Mouse (Mus musculus) neural tube, embryonic 13.5 days (tissue): ENCODE results near the gene Lamc3. TPM values are rescaled to one million over a fixed set of nuclear protein-coding genes. Genes with fewer than 3 reads are reported as not detected.

ENCODE experiments used
- ATAC-seq: fragments of 200-750 bp; cut with Nextera tagmentation; 2 replicates; pipeline ENCODE4 v1.8.0; 2017; ENCODE audit warnings: low read depth, mild to moderate bottlenecking, moderate TSS enrichment, moderate library complexity
- H3K27ac ChIP-seq: fragments of 300-500 bp; sonication (generic); replicated peaks from 2 replicates; pipeline ENCODE4 v1.5.1; 2015; ENCODE audit warnings: moderate library complexity, mild to moderate bottlenecking, inconsistent platforms
- H3K27me3 ChIP-seq: fragments of 300-500 bp; sonication (generic); 2 replicates; pipeline ENCODE4 v1.6.1; 2015; ENCODE audit warnings: mild to moderate bottlenecking, inconsistent platforms
- H3K36me3 ChIP-seq: fragments of 300-500 bp; sonication (generic); 2 replicates; pipeline ENCODE4 v1.6.1; 2015; ENCODE audit warnings: mild to moderate bottlenecking, inconsistent platforms
- H3K4me1 ChIP-seq: fragments of 300-500 bp; sonication (generic); replicated peaks from 2 replicates; pipeline ENCODE4 v1.6.1; 2015; ENCODE audit warnings: inconsistent platforms
- H3K4me2 ChIP-seq: fragments of 300-500 bp; sonication (generic); 2 replicates; pipeline ENCODE4 v1.6.1; 2015; ENCODE audit warnings: inconsistent platforms, mild to moderate bottlenecking, moderate library complexity
- H3K4me3 ChIP-seq: fragments of 300-500 bp; sonication (generic); 2 replicates; pipeline ENCODE4 v1.5.1; 2015; ENCODE audit warnings: mild to moderate bottlenecking, inconsistent platforms
- H3K9ac ChIP-seq: fragments of 300-500 bp; sonication (generic); 2 replicates; pipeline ENCODE4 v1.6.1; 2015; ENCODE audit warnings: moderate library complexity, mild to moderate bottlenecking, inconsistent platforms
- H3K9me3 ChIP-seq: fragments of 300-500 bp; sonication (generic); 2 replicates; pipeline ENCODE4 v1.6.1; 2016; ENCODE audit warnings: inconsistent platforms
- WGBS: fragments of 180-500 bp; shearing (Covaris S2); methylation state at CpG from one replicate; pipeline ENCODE4 v1.1.7; 2015; 5-methylcytosine and 5-hydroxymethylcytosine counted together
- polyA plus RNA-seq: library from polyadenylated mRNA; unstranded; fragments of >200 nt; fragmentation: Nextera tagmentation; extraction: Ambion mirVana; gene quantifications from 2 replicates; pipeline ENCODE4 v1.2.1, GENCODE M21; 2015

The Lamc3 gene
- polyA plus RNA-seq, 1 experiment from 2014 or later, result 5.7 TPM

GRCm38 (mm10) chr2:31862919-31863318, 24.2 kb upstream of the Lamc3 start:
- WGBS, result 65% methylated on average over 1 of the region's 1 CpGs
- Histone ChIP-seq H3K4me2 (no peak overlapping the region), H3K9me3 (no peaks in the 10 kb centered on the region), H3K9ac (no peak overlapping the region), H3K4me1 (peaks cover 35% of the 10 kb centered on the region), H3K36me3 (no peaks in the 10 kb centered on the region), H3K27me3 (peaks cover 7% of the 10 kb centered on the region; the same call in 1 of the 2 replicates), H3K4me3 (no peak overlapping the region), H3K27ac (no peak overlapping the region)
- no peak for ATAC-seq

- no peak for ATAC-seq
- Histone ChIP-seq H3K4me1 (peaks cover 27% of the 10 kb centered on the region), H3K4me2 (no peak overlapping the region), H3K9me3 (no peaks in the 10 kb centered on the region), H3K4me3 (no peak overlapping the region), H3K9ac (no peak overlapping the region), H3K36me3 (no peaks in the 10 kb centered on the region), H3K27me3 (no peaks in the 10 kb centered on the region), H3K27ac (no peak overlapping the region)
- 85% methylated on average over 1 of the region's 1 CpGs for WGBS
Observed at GRCm38 (mm10) chr2:31863766-31864165, 23.3 kb upstream of the Lamc3 start.

- 92% methylated on average over 9 of the region's 9 CpGs for WGBS
- H3K27ac ChIP-seq, result no peak overlapping the region
Observed at GRCm38 (mm10) chr2:31864891-31865290, 22.2 kb upstream of the Lamc3 start.

GRCm38 (mm10) chr2:31865322-31865721, 21.8 kb upstream of the Lamc3 start:
- no peak for ATAC-seq
- WGBS, result 59% methylated on average over 4 of the region's 4 CpGs
- H3K36me3 ChIP-seq, result no peaks in the 10 kb centered on the region
- H3K27ac ChIP-seq, result 0 out of 2 replicates have a peak overlapping the region, but pooled peaks have one; percentile 33
- no peaks in the 10 kb centered on the region for H3K9me3 ChIP-seq
- H3K4me1 ChIP-seq, result peaks cover 16% of the 10 kb centered on the region
- H3K4me2 ChIP-seq, result no peak overlapping the region
- no peak overlapping the region for H3K4me3 ChIP-seq
- no peaks in the 10 kb centered on the region for H3K27me3 ChIP-seq
- H3K9ac ChIP-seq, result no peak overlapping the region

More at GRCm38 (mm10) chr2:31864891-31865290, 22.2 kb upstream of the Lamc3 start:
- H3K27me3 ChIP-seq, result no peaks in the 10 kb centered on the region
- no peaks in the 10 kb centered on the region for H3K36me3 ChIP-seq
- peaks cover 16% of the 10 kb centered on the region for H3K4me1 ChIP-seq
- no peak overlapping the region for H3K4me3 ChIP-seq
- H3K9ac ChIP-seq, result no peak overlapping the region
- no peak overlapping the region for H3K4me2 ChIP-seq
- ATAC-seq, result no peak
- H3K9me3 ChIP-seq, result no peaks in the 10 kb centered on the region

DNA sequence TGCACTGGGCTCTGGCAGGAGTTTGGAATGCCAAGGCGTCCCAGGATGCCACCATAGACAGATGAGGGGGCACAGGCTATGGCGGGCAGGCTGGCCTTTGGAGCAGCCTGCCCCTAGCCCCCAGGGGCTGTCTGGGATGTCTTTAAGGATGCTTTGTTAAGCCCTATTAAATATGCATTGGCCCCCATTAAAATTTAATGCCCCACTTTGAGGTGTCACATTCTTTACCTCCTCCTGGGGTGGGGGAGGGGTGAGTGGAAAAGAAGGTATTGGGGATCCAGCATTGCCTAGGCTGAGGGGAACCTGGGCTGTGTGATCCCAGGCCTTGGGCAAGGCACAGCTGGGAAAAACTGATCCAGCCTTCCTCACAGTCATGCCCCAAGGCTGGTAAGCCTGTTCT, 21.3 kb upstream of the Lamc3 start:
- H3K4me2 ChIP-seq, result no peak overlapping the region
- 9% methylated on average over 2 of the region's 2 CpGs for WGBS
- H3K9ac ChIP-seq, result no peak overlapping the region
- H3K4me3 ChIP-seq, result no peak overlapping the region
- no peaks in the 10 kb centered on the region for H3K36me3 ChIP-seq
- H3K27ac ChIP-seq, result 0 out of 2 replicates have a peak overlapping the region, but pooled peaks have one; percentile 33
- H3K9me3 ChIP-seq, result no peaks in the 10 kb centered on the region
- no peak for ATAC-seq
- peaks cover 16% of the 10 kb centered on the region for H3K4me1 ChIP-seq
- H3K27me3 ChIP-seq, result no peaks in the 10 kb centered on the region

GRCm38 (mm10) chr2:31867773-31868537, 19.1 kb upstream of the Lamc3 start:
- no peak overlapping the region for H3K4me3 ChIP-seq
- no peak overlapping the region for H3K27ac ChIP-seq
- H3K9me3 ChIP-seq, result no peaks in the 10 kb centered on the region
- WGBS, result 83% methylated on average over 8 of the region's 8 CpGs
- no peaks in the 10 kb centered on the region for H3K36me3 ChIP-seq
- peaks cover 16% of the 10 kb centered on the region for H3K4me1 ChIP-seq
- H3K4me2 ChIP-seq, result no peak overlapping the region
- no peak for ATAC-seq
- no peak overlapping the region for H3K9ac ChIP-seq
- no peaks in the 10 kb centered on the region for H3K27me3 ChIP-seq

GRCm38 (mm10) chr2:31868538-31869164, 18.4 kb upstream of the Lamc3 start:
- Histone ChIP-seq H3K9me3 (no peaks in the 10 kb centered on the region), H3K9ac (no peak overlapping the region)
- 71% methylated on average over 10 of the region's 10 CpGs for WGBS

GRCm38 (mm10) chr2:31869692-31870091, 17.4 kb upstream of the Lamc3 start:
- H3K27me3 ChIP-seq, result no peaks in the 10 kb centered on the region
- H3K9ac ChIP-seq, result no peak overlapping the region
- no peak overlapping the region for H3K4me2 ChIP-seq
- no peak for ATAC-seq
- no peaks in the 10 kb centered on the region for H3K36me3 ChIP-seq
- peaks cover 30% of the 10 kb centered on the region for H3K4me1 ChIP-seq
- H3K9me3 ChIP-seq, result no peaks in the 10 kb centered on the region
- WGBS, result 84% methylated on average over 5 of the region's 5 CpGs
- no peak overlapping the region for H3K4me3 ChIP-seq
- no peak overlapping the region for H3K27ac ChIP-seq

More at GRCm38 (mm10) chr2:31868538-31869164, 18.4 kb upstream of the Lamc3 start:
- ATAC-seq, result no peak
- Histone ChIP-seq H3K27me3 (no peaks in the 10 kb centered on the region), H3K4me3 (no peak overlapping the region), H3K4me1 (peaks cover 19% of the 10 kb centered on the region), H3K27ac (no peak overlapping the region), H3K36me3 (no peaks in the 10 kb centered on the region), H3K4me2 (no peak overlapping the region)

- no peak overlapping the region for H3K4me3 ChIP-seq
- H3K27ac ChIP-seq, result no peak overlapping the region
- H3K27me3 ChIP-seq, result no peaks in the 10 kb centered on the region
- no peak overlapping the region for H3K9ac ChIP-seq
- H3K9me3 ChIP-seq, result no peaks in the 10 kb centered on the region
- no peak for ATAC-seq
- H3K4me2 ChIP-seq, result no peak overlapping the region
- H3K36me3 ChIP-seq, result no peaks in the 10 kb centered on the region
- H3K4me1 ChIP-seq, result peaks cover 27% of the 10 kb centered on the region
- 89% methylated on average over 3 of the region's 3 CpGs for WGBS
Observed at GRCm38 (mm10) chr2:31870683-31871082, 16.4 kb upstream of the Lamc3 start.

DNA sequence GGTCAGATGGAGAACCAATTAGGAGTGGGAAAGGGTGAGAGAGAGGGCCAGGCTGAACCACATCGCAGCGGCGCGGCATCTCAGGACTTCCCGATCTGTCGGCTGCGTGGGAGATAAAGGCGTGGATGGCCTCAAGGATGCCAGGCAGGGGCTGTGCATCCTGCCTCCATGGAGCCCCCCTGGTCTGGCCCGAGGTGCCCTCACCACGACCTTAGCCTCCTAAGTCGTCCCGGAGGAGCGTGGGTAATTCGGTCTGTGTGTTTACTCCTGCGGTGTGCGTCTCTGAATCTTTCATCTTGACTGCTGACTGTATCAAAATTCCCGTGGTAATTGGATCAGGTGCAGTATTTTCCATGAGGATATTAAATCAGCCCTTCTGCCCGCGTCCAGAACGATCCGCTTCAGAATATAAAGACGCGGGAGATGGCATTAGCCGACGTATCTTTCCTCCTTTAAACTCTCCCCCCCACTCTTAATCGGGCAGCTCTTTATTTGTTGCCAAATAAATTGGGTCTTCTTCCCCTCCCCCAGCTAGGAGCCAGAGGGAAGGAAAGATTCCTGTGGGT, 12.7 kb upstream of the Lamc3 start:
- H3K36me3 ChIP-seq, result no peaks in the 10 kb centered on the region
- no peak overlapping the region for H3K4me2 ChIP-seq
- H3K9me3 ChIP-seq, result no peaks in the 10 kb centered on the region
- 0 out of 2 replicates have a peak, but pooled peaks have one; percentile 44 for ATAC-seq
- WGBS, result 42% methylated on average over 26 of the region's 26 CpGs
- peak overlapping the region; percentile 53; the same call in 1 of the 2 replicates for H3K27ac ChIP-seq
- no peaks in the 10 kb centered on the region for H3K27me3 ChIP-seq
- H3K4me3 ChIP-seq, result no peak overlapping the region
- H3K9ac ChIP-seq, result no peak overlapping the region
- H3K4me1 ChIP-seq, result peaks cover 46% of the 10 kb centered on the region

GRCm38 (mm10) chr2:31876446-31876845, 10.6 kb upstream of the Lamc3 start:
- no peak for ATAC-seq
- Histone ChIP-seq H3K36me3 (no peaks in the 10 kb centered on the region), H3K27me3 (peaks cover 1% of the 10 kb centered on the region; the same call in 1 of the 2 replicates), H3K27ac (no peak overlapping the region), H3K9ac (no peak overlapping the region), H3K4me2 (no peak overlapping the region), H3K9me3 (no peaks in the 10 kb centered on the region), H3K4me3 (no peak overlapping the region), H3K4me1 (peaks cover 55% of the 10 kb centered on the region)
- WGBS, result 36% methylated on average over 12 of the region's 12 CpGs

DNA sequence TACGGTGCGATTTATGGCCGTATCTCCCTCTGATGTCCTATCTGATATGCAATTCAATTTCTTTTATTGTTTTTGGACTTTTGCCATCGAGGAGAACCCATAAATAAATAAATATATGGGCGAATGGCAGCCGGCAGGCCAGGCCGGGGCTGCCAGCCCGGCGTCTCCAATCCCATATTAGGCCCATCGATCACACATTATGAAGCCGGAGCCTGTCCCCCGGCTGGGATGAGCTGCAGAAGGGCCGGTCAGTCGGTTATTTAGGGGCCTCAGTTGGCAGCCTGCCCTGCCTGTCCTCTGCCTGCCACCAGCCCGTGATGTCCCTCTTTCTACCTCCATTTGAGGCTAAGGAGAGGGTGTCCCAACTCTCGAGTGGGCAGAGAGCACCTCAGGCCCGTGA, 8.5 kb upstream of the Lamc3 start:
- WGBS, result 48% methylated on average over 17 of the region's 17 CpGs
- Histone ChIP-seq H3K9ac (no peak overlapping the region), H3K27ac (peak overlapping the region; percentile 67), H3K4me1 (peaks cover 53% of the 10 kb centered on the region), H3K36me3 (no peaks in the 10 kb centered on the region), H3K4me2 (no peak overlapping the region), H3K4me3 (no peak overlapping the region), H3K27me3 (peaks cover 23% of the 10 kb centered on the region), H3K9me3 (no peaks in the 10 kb centered on the region)
- ATAC-seq, result no peak
